Mouse (Mus musculus) ES-E14 (cell line): Measurements from ENCODE around the gene Rtn1.

ENCODE experiments used
- CHD2 ChIP-seq: IDR thresholded peaks from 2 replicates; pipeline ENCODE4 v1.6.1; 2014; ENCODE audit warnings: mild to moderate bottlenecking, low read depth, low read length, inconsistent platforms
- HCFC1 ChIP-seq: IDR thresholded peaks from 2 replicates; pipeline ENCODE4 v1.6.1; 2012; ENCODE audit warnings: low read length, inconsistent platforms, borderline replicate concordance; ENCODE audit not compliant: insufficient read depth
- MAFK ChIP-seq: IDR thresholded peaks from 2 replicates; pipeline ENCODE4 v1.6.1; 2014; ENCODE audit warnings: mild to moderate bottlenecking, low read depth, low read length, inconsistent platforms; ENCODE audit not compliant: insufficient read depth

- TF ChIP-seq MAFK (no peak), CHD2 (no peak), HCFC1 (no peak)
These were observed 102.6 kb downstream of the Rtn1 start for GRCm38 (mm10) chr12:72306281-72306680.
